Mouse (Mus musculus): Measurements from ENCODE around the gene Grik3. TPM values are rescaled to one million over a fixed set of nuclear protein-coding genes. Genes with fewer than 3 reads are reported as not detected.

Gene Grik3
- polyA plus RNA-seq, 2 experiments from 2014 or later, result not detected

- no peak for ATAC-seq
These were observed 1.6 kb downstream of the Grik3 start for GRCm38 (mm10) chr4:125492122-125492505.

- ATAC-seq, result no peak
These were observed 2.2 kb downstream of the Grik3 start for GRCm38 (mm10) chr4:125492706-125493105.

- no peak for ATAC-seq
These were observed 2.6 kb downstream of the Grik3 start for GRCm38 (mm10) chr4:125493124-125493523.

- ATAC-seq, result no peak
These were observed 5.0 kb downstream of the Grik3 start for GRCm38 (mm10) chr4:125495477-125495876.

- ATAC-seq, result no peak
These were observed 6.5 kb downstream of the Grik3 start for GRCm38 (mm10) chr4:125497001-125497400.

GRCm38 (mm10) chr4:125497471-125497870 is 7.0 kb downstream of the Grik3 start:
- ATAC-seq, result no peak

- ATAC-seq, result no peak
These were observed 8.4 kb downstream of the Grik3 start for GRCm38 (mm10) chr4:125498866-125499265.

- ATAC-seq, result no peak
These were observed 12.4 kb downstream of the Grik3 start for GRCm38 (mm10) chr4:125502861-125503260.

- ATAC-seq, result no peak
These were observed 21.9 kb downstream of the Grik3 start for GRCm38 (mm10) chr4:125512434-125512833.

- ATAC-seq, result no peak
These were observed 25.1 kb downstream of the Grik3 start for GRCm38 (mm10) chr4:125515646-125516045.

GRCm38 (mm10) chr4:125516612-125517011 is 26.1 kb downstream of the Grik3 start:
- ATAC-seq, result no peak

- no peak for ATAC-seq
These were observed 28.4 kb downstream of the Grik3 start for GRCm38 (mm10) chr4:125518861-125519260.

- ATAC-seq, result no peak
These were observed 32.4 kb downstream of the Grik3 start for GRCm38 (mm10) chr4:125522931-125523330.

- no peak for ATAC-seq
These were observed 34.8 kb downstream of the Grik3 start for GRCm38 (mm10) chr4:125525266-125525665.

GRCm38 (mm10) chr4:125526425-125526824 is 35.9 kb downstream of the Grik3 start:
- no peak for ATAC-seq

- no peak for ATAC-seq
These were observed 43.5 kb downstream of the Grik3 start for GRCm38 (mm10) chr4:125533965-125534364.

GRCm38 (mm10) chr4:125534449-125534848 is 43.9 kb downstream of the Grik3 start:
- ATAC-seq, result no peak

- ATAC-seq, result no peak
These were observed 44.5 kb downstream of the Grik3 start for GRCm38 (mm10) chr4:125534991-125535401.

GRCm38 (mm10) chr4:125535465-125535864 is 45.0 kb downstream of the Grik3 start:
- ATAC-seq, result no peak

GRCm38 (mm10) chr4:125535977-125536376 is 45.5 kb downstream of the Grik3 start:
- ATAC-seq, result no peak

GRCm38 (mm10) chr4:125538301-125538965 is 47.9 kb downstream of the Grik3 start:
- no peak for ATAC-seq

GRCm38 (mm10) chr4:125539617-125540016 is 49.1 kb downstream of the Grik3 start:
- ATAC-seq, result no peak

- ATAC-seq, result no peak
These were observed 52.7 kb downstream of the Grik3 start for GRCm38 (mm10) chr4:125543171-125543570.

- ATAC-seq, result no peak
These were observed 54.7 kb downstream of the Grik3 start for GRCm38 (mm10) chr4:125544947-125545767.

Measured in CD4-positive, CD25-positive, alpha-beta regulatory T cell, adult 4 months (primary cell).